Mouse (Mus musculus) neutrophil, adult 65 days (primary cell): ENCODE measurements around the gene Naa38. TPM values are rescaled to one million over a fixed set of nuclear protein-coding genes. Genes with fewer than 3 reads are reported as not detected.

Experiments used
- total RNA-seq: library from RNA; stranded (reverse); gene quantifications from 2 replicates; pipeline ENCODE4 v1.2.4, GENCODE M21; 2023

Naa38 gene
- 20.3 and 25.1 TPM in 2 replicates for total RNA-seq

GRCm38 (mm10) chr11:69395235-69395633 is at the start of gene Naa38, which contains the start of gene Cyb5d1:
Gene Naa38, plus strand, starts transcription at chr11:69395487.
Gene Cyb5d1, minus strand, starts transcription at chr11:69395631.

GRCm38 (mm10) chr11:69369215-69369989 is 25.9 kb upstream of the Naa38 start, which contains the start of gene Chd3:
Gene Chd3, minus strand, starts transcription at chr11:69369406.

DNA sequence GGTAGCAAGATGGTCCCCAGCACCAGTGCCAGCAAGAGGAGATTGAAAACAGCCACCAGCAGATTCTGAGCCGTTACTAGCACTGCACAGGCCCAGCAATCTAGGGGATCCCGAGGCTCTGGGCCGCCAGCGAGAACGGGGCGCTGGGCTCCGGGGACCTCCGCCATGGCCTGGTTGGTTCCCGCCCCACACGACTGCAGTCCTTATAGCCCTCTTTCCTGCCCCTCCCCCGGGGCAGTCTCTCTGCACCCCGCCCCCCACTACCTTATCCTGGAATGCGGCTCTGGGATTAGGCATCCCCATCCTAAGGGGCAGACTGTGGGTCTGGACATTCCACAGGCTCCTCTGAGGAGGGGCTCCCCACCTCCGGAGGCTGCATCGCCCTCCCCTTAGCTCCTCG is 2.8 kb downstream of the Naa38 start, which contains the start of gene Tmem88:
Gene Tmem88 (minus strand): TSS at position 176 of the 400 bp plus-strand sequence.

DNA sequence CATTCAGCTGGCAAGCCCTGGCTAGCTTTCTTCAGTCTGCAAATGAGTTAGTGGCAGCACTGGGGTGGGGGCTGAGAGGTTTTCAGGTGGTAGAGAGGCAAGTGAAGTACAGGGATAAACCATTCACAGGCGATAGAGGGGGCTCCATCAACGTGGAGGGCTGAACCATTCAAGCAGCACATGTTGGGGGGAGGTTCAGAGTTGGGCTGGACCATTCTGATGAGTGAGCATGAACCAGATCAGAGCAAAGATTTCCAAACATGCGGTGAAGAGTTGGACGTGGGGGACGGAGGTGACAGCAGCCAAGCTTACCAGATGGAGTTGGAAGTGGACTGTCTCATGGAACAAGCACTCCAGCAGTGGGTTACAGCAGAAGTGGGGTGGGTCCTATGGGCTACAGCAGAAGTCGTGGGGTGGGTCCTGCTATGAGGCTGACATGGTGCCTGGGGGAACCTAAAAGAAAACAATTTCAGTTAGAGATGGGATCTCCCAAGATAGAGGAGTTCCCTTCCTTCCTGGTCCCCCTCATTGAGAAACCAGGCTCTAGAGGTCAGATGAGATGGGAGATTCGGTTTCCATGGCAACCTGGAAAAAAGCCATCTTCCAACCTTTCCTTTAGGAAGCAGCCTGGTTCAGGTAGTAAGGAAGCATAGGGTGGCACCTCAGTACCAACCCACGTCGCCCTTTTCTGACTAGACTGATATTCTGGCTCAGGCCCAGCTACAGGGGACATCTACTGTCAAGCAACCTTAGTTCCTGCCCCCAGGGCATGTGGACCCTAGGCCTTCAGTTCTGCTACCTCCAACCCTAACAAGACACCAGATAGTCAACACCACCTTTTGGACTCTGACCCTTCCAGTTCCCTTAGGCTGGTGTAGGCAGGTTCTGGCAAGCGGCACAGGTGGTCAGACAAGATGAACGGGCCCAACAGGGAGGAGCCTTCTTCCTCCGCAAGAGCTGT is 18.2 kb downstream of the Naa38 start, which contains the start of gene Kdm6b:
Gene Kdm6b (minus strand): TSS at position 455 of the 961 bp plus-strand sequence.

Other genes starting within 250 kb of the Naa38 start
- gene Alox12b, start 238.5 kb upstream of the Naa38 start, total RNA-seq, result not detected in 2 replicates
- gene Alox8, start 197.6 kb upstream of the Naa38 start, total RNA-seq, result 0.13 TPM in 1 of 2 replicates, not detected in the other
- gene Gucy2e, start 158.5 kb upstream of the Naa38 start, total RNA-seq, result not detected in 2 replicates
- gene Cntrob, start 71.7 kb upstream of the Naa38 start, total RNA-seq, result 10.1 and 10.6 TPM in 2 replicates
- 39.8 and 44.7 TPM in 2 replicates for gene Trappc1, start 71.5 kb upstream of the Naa38 start, total RNA-seq
- gene Kcnab3, start 69.2 kb upstream of the Naa38 start, total RNA-seq, result 0.52 TPM in 1 of 2 replicates, not detected in the other
- gene Rnf227, start 55.0 kb upstream of the Naa38 start, total RNA-seq, result 0.66 and 0.93 TPM in 2 replicates
- 11.1 and 13.1 TPM in 2 replicates for gene Chd3, start 26.1 kb upstream of the Naa38 start, total RNA-seq
- 27.9 and 30.6 TPM in 2 replicates for gene Cyb5d1, start 144 bp downstream of the Naa38 start, total RNA-seq
- gene Tmem88, start 2.7 kb downstream of the Naa38 start, total RNA-seq, result 3.1 and 3.2 TPM in 2 replicates
- 256 and 289 TPM in 2 replicates for gene Kdm6b, start 18.2 kb downstream of the Naa38 start, total RNA-seq
- gene Dnah2, start 153.6 kb downstream of the Naa38 start, total RNA-seq, result 2.1 and 6.3 TPM in 2 replicates
- gene Efnb3, start 164.7 kb downstream of the Naa38 start, total RNA-seq, result 0.23 and 0.28 TPM in 2 replicates
- gene Wrap53, start 184.8 kb downstream of the Naa38 start, total RNA-seq, result 9.3 and 11.2 TPM in 2 replicates
- 33.7 and 43.7 TPM in 2 replicates for gene Trp53, start 184.9 kb downstream of the Naa38 start, total RNA-seq
- gene Atp1b2, start 210.5 kb downstream of the Naa38 start, total RNA-seq, result not detected in 2 replicates
- not detected in 2 replicates for gene Shbg, start 222.4 kb downstream of the Naa38 start, total RNA-seq
- gene Sat2, start 226.5 kb downstream of the Naa38 start, total RNA-seq, result not detected in 2 replicates
- gene Fxr2, start 237.5 kb downstream of the Naa38 start, total RNA-seq, result 43.9 and 65.2 TPM in 2 replicates